Mouse (Mus musculus) adrenal gland, postnatal 14 days (tissue): ENCODE results near the gene Hira. TPM values are rescaled to one million over a fixed set of nuclear protein-coding genes. Genes with fewer than 3 reads are reported as not detected.

Source experiments
- total RNA-seq: library from RNA; stranded (reverse); gene quantifications from 2 replicates; pipeline ENCODE4 v1.2.3, GENCODE M21; 2021

Hira gene
- total RNA-seq, 1 experiment from 2014 or later: 38.8 TPM

Other genes starting within 250 kb of the Hira start
- 12.1 and 15.2 TPM in 2 replicates for gene Sept5, start 247.1 kb upstream of the Hira start, total RNA-seq
- gene Cldn5, start 100.2 kb upstream of the Hira start, total RNA-seq: 44.5 and 61.0 TPM in 2 replicates
- 90.5 and 95.1 TPM in 2 replicates for gene Ufd1, start 65.3 kb upstream of the Hira start, total RNA-seq
- 13.1 and 14.6 TPM in 2 replicates for gene Cdc45, start 65.0 kb upstream of the Hira start, total RNA-seq
- gene 2510002D24Rik, start 40.5 kb upstream of the Hira start, total RNA-seq: 15.4 and 19.3 TPM in 2 replicates
- 1.8 and 5.6 TPM in 2 replicates for gene Gm28539, start 40.5 kb upstream of the Hira start, total RNA-seq
- 57.0 and 62.0 TPM in 2 replicates for gene Mrpl40, start 175 bp upstream of the Hira start, total RNA-seq